Mouse (Mus musculus) ES-E14 (cell line): ENCODE data around the gene Zfp646. TPM values are rescaled to one million over a fixed set of nuclear protein-coding genes. Genes with fewer than 3 reads are reported as not detected.

Source experiments
- DNase-seq: peaks from one replicate; pipeline ENCODE4 v3.0.0-alpha.2; 2013; ENCODE audit warnings: low read depth, low spot score
- H3K27ac ChIP-seq: 2 replicates; pipeline ENCODE4 v1.5.1; 2012; ENCODE audit warnings: low read depth, mild to moderate bottlenecking, low read length, moderate library complexity, mixed read lengths; ENCODE audit not compliant: poor library complexity, insufficient read depth, severe bottlenecking
- H3K36me3 ChIP-seq: 2 replicates; pipeline ENCODE4 v1.6.1; 2012; ENCODE audit warnings: mild to moderate bottlenecking, low read length, moderate library complexity, mixed read lengths; ENCODE audit not compliant: control insufficient read depth, poor library complexity, insufficient read depth, severe bottlenecking
- H3K4me1 ChIP-seq, 2 experiments: fragments of 150-350 bp in 1 of 2; sonication (generic) in 1 of 2; 2 replicates each; pipeline ENCODE4 v1.6.1; 2012; ENCODE audit warnings: low read length in 2 of 2, mild to moderate bottlenecking in 1 of 2, mixed read lengths in 1 of 2; ENCODE audit not compliant: control insufficient read depth in 2 of 2, insufficient read depth in 2 of 2, poor library complexity in 1 of 2
- H3K4me3 ChIP-seq, 2 experiments: fragments of 150-350 bp in 1 of 2; sonication (generic) in 1 of 2; 2 replicates each; pipeline ENCODE4 v1.5.1; 2012; ENCODE audit warnings: low read length in 2 of 2, low read depth in 1 of 2, mild to moderate bottlenecking in 1 of 2, mixed read lengths in 1 of 2; ENCODE audit not compliant: insufficient read depth in 1 of 2, poor library complexity in 1 of 2, severe bottlenecking in 1 of 2
- H3K9ac ChIP-seq: 2 replicates; pipeline ENCODE4 v1.6.1; 2012; ENCODE audit warnings: low read depth, mild to moderate bottlenecking, low read length, mixed read lengths; ENCODE audit not compliant: poor library complexity, insufficient read depth, severe bottlenecking
- H3K9me3 ChIP-seq: fragments of 150-350 bp; sonication (generic); 2 replicates; pipeline ENCODE4 v1.6.1; 2012; ENCODE audit warnings: low read depth, mild to moderate bottlenecking, low read length; ENCODE audit not compliant: control insufficient read depth, insufficient read depth
- CHD2 ChIP-seq: IDR thresholded peaks from 2 replicates; pipeline ENCODE4 v1.6.1; 2014; ENCODE audit warnings: mild to moderate bottlenecking, low read depth, low read length, inconsistent platforms
- HCFC1 ChIP-seq: IDR thresholded peaks from 2 replicates; pipeline ENCODE4 v1.6.1; 2012; ENCODE audit warnings: low read length, inconsistent platforms, borderline replicate concordance; ENCODE audit not compliant: insufficient read depth
- MAFK ChIP-seq: IDR thresholded peaks from 2 replicates; pipeline ENCODE4 v1.6.1; 2014; ENCODE audit warnings: mild to moderate bottlenecking, low read depth, low read length, inconsistent platforms; ENCODE audit not compliant: insufficient read depth
- ZC3H11A ChIP-seq: IDR thresholded peaks from 2 replicates; pipeline ENCODE4 v1.6.1; 2012; ENCODE audit warnings: low read depth, mild to moderate bottlenecking, inconsistent platforms, low read length, borderline replicate concordance
- ZNF384 ChIP-seq: IDR thresholded peaks from 2 replicates; pipeline ENCODE4 v1.6.1; 2012; ENCODE audit warnings: low read depth, low read length, inconsistent platforms
- in situ Hi-C, 2 experiments: fragments of 600-800 bp; cut with MboI; formaldehyde crosslinking; loops; one replicate each; pipeline ENCODE4 v1.15.1; 2025; ENCODE audit warnings: low sequenced_read_pairs in 2 of 2, inconsistent platforms in 1 of 2; ENCODE audit not compliant: unreplicated experiment in 2 of 2
- total RNA-seq: library from RNA; depleted of rRNA; stranded (reverse); fragments of 300-350 nt; gene quantifications from 2 replicates; pipeline ENCODE4 v1.2.3, GENCODE M21; 2012

Gene Zfp646
- total RNA-seq, 1 experiment, result 44.7 TPM

- Histone ChIP-seq H3K9me3 (no peaks in the 10 kb centered on the region), H3K4me1 (peaks cover 0 to 4% of the 10 kb centered on the region in 2 experiments; a peak in 1 of 4 replicates), H3K27ac (peak within 1 kb of the TSS; percentile 93), H3K36me3 (peaks cover 28% of the 10 kb centered on the region), H3K4me3 (peak within 1 kb of the TSS; percentile 81 to 98), H3K9ac (peak within 1 kb of the TSS; percentile 88)
- DNase-seq, result peak; percentile 94
- no peak for TF ChIP-seq CHD2
- TF ChIP-seq ZC3H11A, result no peak
- 0 out of 2 replicates have a peak, but pooled peaks have one; percentile 29 for TF ChIP-seq MAFK
- peak; percentile 73; the same call in 1 of the 2 replicates for TF ChIP-seq HCFC1
- TF ChIP-seq ZNF384, result no peak
- in situ Hi-C loops, result no loop called here
Measured at GRCm38 (mm10) chr7:127912190-127912871, 36.3 kb downstream of the Zfp646 start, which contains the start of gene Kat8. Gene Kat8 (plus strand): TSS chr7:127912516.

GRCm38 (mm10) chr7:127912938-127913337, 36.9 kb downstream of the Zfp646 start:
- Histone ChIP-seq H3K9ac (peak overlapping the region; percentile 9; the same call in 1 of the 2 replicates), H3K36me3 (peaks cover 23% of the 10 kb centered on the region), H3K9me3 (no peaks in the 10 kb centered on the region), H3K27ac (no peak overlapping the region; the same call in 1 of the 2 replicates), H3K4me3 (peak overlapping the region; percentile 81 to 98), H3K4me1 (peaks cover 0 to 6% of the 10 kb centered on the region in 2 experiments; a peak in 1 of 4 replicates)
- in situ Hi-C loops, result no loop called here
- TF ChIP-seq MAFK (no peak), CHD2 (no peak), HCFC1 (no peak), ZNF384 (peak; percentile 59; the same call in 1 of the 2 replicates), ZC3H11A (no peak)
- DNase-seq, result no peak

- DNase-seq, result no peak
- no peak overlapping the region for H3K27ac ChIP-seq
- in situ Hi-C loops, result no loop called here
- H3K36me3 ChIP-seq, result peaks cover 15% of the 10 kb centered on the region
- H3K4me3 ChIP-seq, result no peak overlapping the region
- H3K9ac ChIP-seq, result no peak overlapping the region
- H3K9me3 ChIP-seq, result no peaks in the 10 kb centered on the region
- TF ChIP-seq HCFC1 (no peak), ZC3H11A (no peak), MAFK (no peak), ZNF384 (no peak), CHD2 (no peak)
- peaks cover 0 to 9% of the 10 kb centered on the region in 2 experiments; a peak in 1 of 4 replicates for H3K4me1 ChIP-seq
Measured at GRCm38 (mm10) chr7:127915293-127915692, 39.3 kb downstream of the Zfp646 start.

- in situ Hi-C loops, result no loop called here
- Histone ChIP-seq H3K4me1 (peaks cover 0 to 9% of the 10 kb centered on the region in 2 experiments; a peak in 1 of 4 replicates), H3K36me3 (peaks cover 36% of the 10 kb centered on the region), H3K9me3 (peaks cover 3% of the 10 kb centered on the region; the same call in 1 of the 2 replicates), H3K9ac (no peak overlapping the region), H3K27ac (no peak overlapping the region), H3K4me3 (no peak overlapping the region)
- peak; percentile 68 for DNase-seq
- no peak; the same call in 1 of the 2 replicates for TF ChIP-seq ZC3H11A
- no peak for TF ChIP-seq CHD2
- no peak for TF ChIP-seq ZNF384
- no peak for TF ChIP-seq HCFC1
- no peak for TF ChIP-seq MAFK
Measured at GRCm38 (mm10) chr7:127918203-127918602, 42.2 kb downstream of the Zfp646 start.
